Mouse (Mus musculus) layer of hippocampus, postnatal 14 days (tissue): ENCODE measurements around the gene Lrmp. TPM values are rescaled to one million over a fixed set of nuclear protein-coding genes. Genes with fewer than 3 reads are reported as not detected.
"Not testable (repeated sequence)": the region's sequence is repeated elsewhere in the genome, so short reads cannot be mapped to it uniquely, and the experiment has no call there.

Experiments used
- DNase-seq, 2 experiments: peaks; one replicate each; pipeline ENCODE4 v3.0.0; 2021 to 2022; ENCODE audit warnings: low spot score in 2 of 2, mixed read lengths in 1 of 2
- long read RNA-seq, 2 experiments: library from polyadenylated mRNA; stranded (forward); transcript quantifications; one replicate each; pipeline ENCODE4 v2.0.0; 2021
- total RNA-seq, 2 experiments: library from RNA; stranded (reverse); gene quantifications; 2 replicates each; pipeline ENCODE4 v1.2.3; 2021

The Lrmp gene
- 1 to 10 TPM; 3.3 to 3.5 TPM for total RNA-seq
- long read RNA-seq, experiment 1, partial matches to known transcripts = 0 of 1 reads
- long read RNA-seq, experiment 1, other reads (novel, unspliced or antisense) = 1 of 1 reads
- long read RNA-seq, experiment 2, partial matches to known transcripts = 0 of 1 reads
- long read RNA-seq, experiment 2, other reads (novel, unspliced or antisense) = 0 of 1 reads

- DNase-seq = no peak
These were observed at the start of gene Lrmp for GRCm38 (mm10) chr6:145115476-145116097. Gene Lrmp (plus strand): TSS chr6:145115653.

DNA sequence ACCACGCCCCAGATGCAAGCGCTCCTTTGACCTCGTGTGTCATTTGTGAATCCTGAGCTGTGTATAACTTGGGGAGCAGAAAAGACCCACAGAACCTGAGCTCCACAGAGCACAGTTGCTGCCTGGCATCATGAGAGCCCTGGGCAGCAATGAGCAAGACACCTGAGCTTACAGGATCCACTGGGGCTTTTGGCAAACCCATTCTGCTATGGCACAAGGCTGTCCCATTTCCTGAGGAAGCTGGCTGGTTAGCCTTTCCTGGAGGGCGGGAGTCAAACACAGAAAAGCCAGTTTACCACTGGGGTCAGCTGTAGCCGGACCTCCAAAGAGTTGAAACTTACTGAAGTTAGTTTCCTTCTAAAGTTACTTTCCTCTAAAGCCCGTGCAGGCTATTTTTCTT is 49.0 kb upstream of the Lrmp start:
- DNase-seq = no peak

GRCm38 (mm10) chr6:145067679-145068078 is 47.8 kb upstream of the Lrmp start:
- DNase-seq = no peak

GRCm38 (mm10) chr6:145069397-145069796 is 46.1 kb upstream of the Lrmp start:
- no peak for DNase-seq

- DNase-seq = no peak
These were observed 45.5 kb upstream of the Lrmp start for GRCm38 (mm10) chr6:145069921-145070320.

GRCm38 (mm10) chr6:145074461-145074860 is 41.0 kb upstream of the Lrmp start:
- DNase-seq = no peak

GRCm38 (mm10) chr6:145075088-145075547 is 40.3 kb upstream of the Lrmp start:
- peak; percentile 11 to 32 for DNase-seq

DNA sequence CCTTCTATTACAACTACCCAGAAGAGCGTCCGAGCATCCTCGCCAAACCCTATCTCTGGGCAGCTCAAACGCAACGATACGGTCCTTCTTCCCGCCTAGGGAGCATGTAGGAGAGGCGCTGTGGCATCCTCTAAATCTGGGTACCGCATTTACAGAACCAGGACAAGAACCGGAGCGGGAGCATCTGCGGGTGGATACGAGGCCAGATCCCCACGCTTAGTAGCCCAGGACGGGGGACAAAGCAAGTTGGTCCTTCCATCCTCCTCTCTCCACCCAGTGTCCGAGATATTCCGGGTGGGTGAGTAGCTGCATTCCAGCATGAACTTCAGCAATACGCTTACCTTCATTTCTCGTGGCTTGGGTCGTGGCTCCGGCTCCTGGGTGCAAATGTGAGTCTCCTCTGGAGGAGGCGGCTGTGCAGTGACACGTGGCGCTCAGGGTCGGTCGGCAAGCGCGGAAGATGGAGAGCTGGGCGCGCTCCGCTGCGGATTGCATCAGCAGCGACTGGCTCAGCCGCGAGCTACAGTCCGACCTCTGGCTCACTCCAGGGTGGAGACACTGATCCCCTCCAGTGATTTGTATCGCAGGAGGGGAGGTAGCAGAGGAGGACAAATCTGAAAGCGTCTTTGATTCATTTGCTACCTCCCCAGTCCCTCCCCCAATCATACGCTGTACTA is 39.8 kb upstream of the Lrmp start, which contains the start of gene Bcat1:
Bcat1 (minus strand) TSS at position 637 of the 677 bp plus-strand sequence.
- peak; percentile 8 to 18 for DNase-seq

GRCm38 (mm10) chr6:145076286-145076685 is 39.2 kb upstream of the Lrmp start:
- no peak for DNase-seq

- DNase-seq = no peak
These were observed 36.2 kb upstream of the Lrmp start for GRCm38 (mm10) chr6:145079087-145079759.

DNA sequence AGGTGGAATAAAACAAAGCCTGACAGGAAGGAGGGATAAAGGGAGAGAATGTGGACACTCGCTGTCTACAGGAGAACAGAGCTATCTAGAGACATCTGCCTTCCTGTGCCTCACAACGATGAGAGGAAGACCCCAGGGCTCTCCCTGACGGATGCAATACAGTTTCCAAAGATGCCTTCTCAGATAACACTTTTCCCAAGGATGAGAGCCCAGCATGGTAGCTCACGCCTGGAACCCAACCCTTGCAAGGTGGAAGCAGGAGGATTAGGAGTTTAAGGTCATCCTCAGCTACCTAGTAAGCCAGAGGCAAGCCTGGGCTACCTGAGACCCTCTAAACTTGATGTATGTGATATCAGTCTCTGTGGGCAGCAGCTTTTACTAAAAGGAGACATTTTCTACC is 33.7 kb upstream of the Lrmp start:
- DNase-seq = no peak

- DNase-seq = no peak
These were observed 30.9 kb upstream of the Lrmp start for GRCm38 (mm10) chr6:145084343-145085117.

- peak in 1 of 2 experiments; percentile 28 for DNase-seq
These were observed 26.9 kb upstream of the Lrmp start for GRCm38 (mm10) chr6:145088451-145089113.

DNA sequence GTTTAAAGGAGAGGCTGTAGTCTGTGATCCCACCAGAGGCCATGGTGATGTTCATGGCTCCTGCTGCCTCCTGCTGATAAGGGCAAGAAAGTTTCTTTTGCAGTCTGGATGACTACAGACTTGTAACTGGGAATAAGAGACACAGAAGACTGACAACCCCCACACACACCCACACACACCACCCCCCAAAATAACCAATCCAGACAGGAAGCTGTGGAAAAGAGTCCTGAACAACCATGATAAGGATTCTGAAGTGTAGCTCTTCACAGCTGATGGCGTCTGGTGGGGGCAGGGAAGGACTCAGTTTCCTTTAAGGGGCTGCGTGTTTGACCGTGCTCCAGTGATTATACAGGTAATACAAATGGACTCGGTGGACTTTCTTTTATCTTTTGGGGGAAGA is 26.1 kb upstream of the Lrmp start:
- no peak for DNase-seq

GRCm38 (mm10) chr6:145090201-145090863 is 25.1 kb upstream of the Lrmp start:
- no peak for DNase-seq

DNA sequence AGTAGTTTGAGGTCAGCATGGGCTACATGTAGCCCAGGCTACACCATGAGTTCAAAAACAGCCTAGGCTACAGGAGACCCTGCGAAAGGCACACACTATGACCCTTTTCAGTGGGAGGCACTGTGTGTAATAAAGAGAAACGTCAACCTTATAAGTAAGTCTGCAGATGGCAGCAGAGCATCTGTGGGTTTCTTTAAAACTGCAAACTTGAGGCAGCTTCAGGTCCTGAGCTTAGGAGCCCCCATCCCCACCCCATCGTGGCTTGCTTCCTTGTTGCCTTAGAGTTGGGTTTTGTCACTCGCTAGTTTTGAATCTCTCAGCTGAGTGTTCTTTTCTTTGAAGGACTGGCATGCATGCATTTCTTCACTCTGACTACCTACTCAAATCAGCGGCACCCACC is 24.5 kb upstream of the Lrmp start:
- DNase-seq = no peak

DNA sequence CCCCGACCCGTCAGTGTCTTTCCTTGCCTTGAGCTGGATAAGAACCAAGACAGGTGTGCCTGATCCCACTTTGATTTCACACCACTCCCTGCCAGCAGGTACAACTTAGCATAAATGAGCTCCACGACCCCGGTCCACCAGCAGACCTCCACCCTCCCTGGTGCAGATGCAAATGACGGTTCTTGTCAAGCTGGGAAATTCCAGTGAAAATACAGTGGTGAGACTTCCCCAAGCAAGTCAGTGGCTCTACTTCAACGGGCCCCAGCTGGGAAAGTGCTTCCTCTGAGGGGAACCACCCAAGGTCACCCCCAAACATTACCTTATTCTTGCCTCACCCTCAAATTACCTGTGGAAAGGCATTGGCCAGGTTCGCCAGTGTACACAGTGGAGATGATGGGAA is 23.5 kb upstream of the Lrmp start:
- DNase-seq = no peak

DNA sequence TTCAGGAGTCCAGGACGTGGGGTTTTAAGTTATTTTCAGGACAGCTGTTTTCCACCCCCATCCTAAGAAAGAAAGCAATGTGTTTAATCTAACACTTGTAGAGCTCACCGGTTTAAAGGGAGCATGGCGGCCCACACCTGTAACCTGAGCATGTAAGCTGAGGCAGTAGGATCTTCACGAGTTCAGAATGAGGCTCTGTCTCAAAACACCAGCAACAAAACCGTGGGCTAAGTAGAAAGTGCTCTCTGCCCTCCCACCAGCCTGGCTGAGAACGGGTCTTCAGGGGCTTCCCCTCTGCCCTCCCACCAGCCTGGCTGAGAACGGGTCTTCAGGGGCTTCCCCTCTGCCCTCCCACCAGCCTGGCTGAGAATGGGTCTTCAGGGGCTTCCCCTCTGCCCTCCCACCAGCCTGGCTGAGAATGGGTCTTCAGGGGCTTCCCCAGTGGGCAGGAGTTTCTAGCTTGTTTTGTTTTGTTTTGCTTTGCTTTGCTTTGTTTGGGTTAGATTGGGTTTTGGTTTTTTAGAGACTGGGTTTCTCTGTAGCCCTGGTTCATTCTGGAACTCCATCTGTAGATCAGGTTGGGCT is 22.3 kb upstream of the Lrmp start:
- not testable (repeated sequence) for DNase-seq

GRCm38 (mm10) chr6:145094431-145094830 is 21.0 kb upstream of the Lrmp start:
- no peak for DNase-seq

DNA sequence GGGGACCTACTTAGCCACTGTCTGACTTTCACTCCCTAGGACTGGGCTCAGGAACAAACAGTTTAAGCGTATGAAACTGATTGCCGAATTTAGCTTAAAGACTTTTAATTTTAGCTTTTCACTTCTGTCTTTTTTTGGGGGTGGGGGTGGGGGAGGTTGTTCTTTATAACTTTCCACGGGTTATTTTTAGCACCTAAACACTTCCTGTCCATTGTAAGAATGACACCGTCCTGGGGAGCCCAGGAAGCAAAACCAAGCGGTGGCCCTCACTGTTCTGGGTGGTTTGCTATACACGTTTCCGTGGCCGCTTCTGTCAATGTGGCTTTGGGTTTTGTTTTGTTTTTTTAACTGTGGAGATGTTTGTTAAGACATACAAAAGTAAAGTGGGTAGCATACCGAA is 14.5 kb upstream of the Lrmp start:
- DNase-seq = no peak
